Mouse (Mus musculus) embryo, embryonic 10 days (tissue): ENCODE data around the gene 1110008P14Rik.
A peak's percentile ranks its signal among the peaks of the same experiment; 100 is the strongest.

Source experiments
- DNase-seq: peaks from one replicate; pipeline ENCODE4 v3.0.0-alpha.2; 2015; ENCODE audit warnings: low spot score

The 1110008P14Rik gene

GRCm38 (mm10) chr2:32342539-32343350, 39.0 kb downstream of the 1110008P14Rik start:
- DNase-seq, result no peak

GRCm38 (mm10) chr2:32342039-32342438, 39.7 kb downstream of the 1110008P14Rik start:
- no peak for DNase-seq

GRCm38 (mm10) chr2:32341634-32341939, 40.2 kb downstream of the 1110008P14Rik start:
- DNase-seq, result no peak

- no peak for DNase-seq
Measured at GRCm38 (mm10) chr2:32340836-32341633, 40.7 kb downstream of the 1110008P14Rik start.

- no peak for DNase-seq
Measured at GRCm38 (mm10) chr2:32339912-32340642, 41.7 kb downstream of the 1110008P14Rik start.

- DNase-seq, result no peak
Measured at GRCm38 (mm10) chr2:32335888-32336287, 45.9 kb downstream of the 1110008P14Rik start.

- no peak for DNase-seq
Measured at GRCm38 (mm10) chr2:32332159-32332558, 49.6 kb downstream of the 1110008P14Rik start.

GRCm38 (mm10) chr2:32329531-32329930, 52.2 kb downstream of the 1110008P14Rik start:
- peak; percentile 48 for DNase-seq

GRCm38 (mm10) chr2:32328911-32329460, 52.8 kb downstream of the 1110008P14Rik start:
- peak; percentile 80 for DNase-seq

GRCm38 (mm10) chr2:32327200-32327599, 54.5 kb downstream of the 1110008P14Rik start:
- DNase-seq, result no peak
